Mouse (Mus musculus) c-Kit-positive CD71-positive TER-119-positive erythroid progenitor cells, embryonic 14.5 days (primary cell): ENCODE results near the gene Gm20538.

ENCODE experiments used
- DNase-seq: peaks from one replicate; pipeline ENCODE4 v3.0.0-alpha.2; 2013; ENCODE audit warnings: low spot score

Gene Gm20538

DNA sequence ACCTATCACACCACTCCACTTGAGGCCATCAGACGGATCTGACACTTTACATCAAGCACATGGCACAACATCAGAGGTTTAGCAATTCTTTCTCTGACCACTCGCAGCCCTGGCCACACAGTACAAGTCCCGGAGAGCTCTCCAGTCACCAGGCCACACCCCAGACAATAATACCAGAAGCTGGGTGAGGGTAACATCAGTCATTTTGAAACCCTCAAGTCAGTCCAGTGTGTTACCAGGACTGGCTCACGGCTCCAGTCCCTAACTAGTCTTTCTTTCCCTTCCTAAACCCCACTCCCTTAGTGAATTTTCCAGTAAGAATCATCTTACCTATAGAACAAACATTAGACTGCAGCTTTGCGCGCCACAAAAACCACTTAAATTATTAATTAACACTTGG lies 22.6 kb downstream of the Gm20538 start:
- DNase-seq, result no peak

DNA sequence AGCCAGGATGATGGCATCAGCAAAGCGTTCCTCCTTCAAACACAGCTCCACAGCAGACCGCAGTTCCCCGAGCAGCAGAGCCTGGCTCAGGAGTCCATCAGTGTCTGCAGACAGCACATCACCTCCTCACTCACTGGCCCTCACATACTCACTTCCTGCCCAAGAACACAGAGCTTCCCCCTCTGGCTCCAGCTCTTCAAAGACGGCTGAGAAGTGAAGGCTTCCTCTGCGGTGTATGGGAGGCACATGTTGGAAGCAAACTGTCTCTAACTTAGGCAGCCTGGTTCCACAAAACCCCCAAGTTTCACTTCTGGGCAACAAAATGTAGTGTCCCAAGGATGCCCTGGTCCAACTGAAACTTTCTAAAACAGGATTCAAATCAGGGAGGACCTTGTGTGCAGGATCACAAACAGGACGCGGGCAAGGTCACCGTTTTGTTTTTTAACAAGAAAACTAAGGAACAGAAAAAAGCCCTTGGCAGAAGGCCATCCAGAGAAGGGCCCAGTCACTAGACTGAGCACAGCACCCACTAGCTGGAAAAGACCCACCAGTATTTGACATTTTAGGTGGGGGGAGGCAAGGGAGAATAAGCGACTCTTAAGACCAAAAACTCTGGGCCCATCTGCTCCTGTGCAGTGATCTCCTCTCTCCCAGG lies 27.0 kb downstream of the Gm20538 start:
- DNase-seq, result no peak

DNA sequence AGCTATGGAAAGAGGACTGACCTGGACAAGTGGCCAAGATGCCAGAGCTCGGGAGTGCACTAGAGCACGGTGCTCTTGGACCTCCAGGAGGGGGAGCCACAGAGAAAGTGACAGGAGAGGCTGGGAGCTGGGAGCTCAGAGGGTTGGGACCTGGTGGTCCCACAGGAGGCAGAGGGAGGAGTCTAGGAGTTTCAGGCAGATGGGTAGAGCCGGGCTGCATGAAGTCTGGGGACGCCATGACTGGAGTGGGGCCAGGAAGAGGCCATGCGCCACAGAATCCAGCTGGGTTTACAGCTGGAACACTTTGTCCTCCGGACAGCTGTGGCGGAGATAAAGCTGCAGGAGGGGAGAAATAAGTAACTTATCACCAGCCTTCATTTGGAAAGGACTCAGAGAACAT lies 33.5 kb downstream of the Gm20538 start:
- no peak for DNase-seq

DNA sequence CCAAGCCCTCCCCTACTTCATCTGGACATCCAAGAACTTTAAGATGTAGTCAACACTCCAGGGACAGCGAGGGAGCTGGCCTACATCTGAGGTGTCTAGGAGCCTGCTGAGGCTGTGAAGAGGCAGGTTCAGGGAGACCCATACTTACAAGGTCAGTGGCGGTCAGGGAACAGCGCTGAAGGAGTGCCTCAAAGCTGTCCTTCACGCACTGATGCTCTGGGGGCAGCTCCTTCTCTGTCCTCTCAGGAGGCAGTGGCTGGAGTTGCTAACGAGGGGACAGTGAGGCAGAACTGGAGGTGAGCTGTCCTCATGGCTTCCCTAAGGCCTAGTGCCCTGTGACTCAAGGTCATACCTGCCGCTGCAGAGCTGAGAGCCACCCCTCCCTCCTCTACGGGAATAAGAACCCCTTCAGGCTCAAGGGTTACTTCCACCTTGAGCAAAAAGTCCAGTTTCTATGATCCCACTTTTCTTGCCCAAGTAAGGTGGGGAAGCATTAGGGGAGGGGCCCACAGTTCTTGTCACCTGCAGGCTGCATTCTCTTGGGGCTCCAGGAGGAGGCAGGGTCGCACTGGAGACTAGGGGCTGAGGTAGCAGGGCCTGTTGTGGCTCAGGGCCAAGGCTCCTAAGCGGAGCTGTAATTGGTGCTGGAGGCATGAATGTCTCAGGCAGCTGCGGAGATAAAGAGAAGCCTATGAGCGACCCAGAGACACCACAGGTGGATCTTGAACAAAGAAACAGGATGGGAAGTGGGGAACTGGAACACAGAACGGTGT lies 34.4 kb downstream of the Gm20538 start:
- no peak for DNase-seq

DNA sequence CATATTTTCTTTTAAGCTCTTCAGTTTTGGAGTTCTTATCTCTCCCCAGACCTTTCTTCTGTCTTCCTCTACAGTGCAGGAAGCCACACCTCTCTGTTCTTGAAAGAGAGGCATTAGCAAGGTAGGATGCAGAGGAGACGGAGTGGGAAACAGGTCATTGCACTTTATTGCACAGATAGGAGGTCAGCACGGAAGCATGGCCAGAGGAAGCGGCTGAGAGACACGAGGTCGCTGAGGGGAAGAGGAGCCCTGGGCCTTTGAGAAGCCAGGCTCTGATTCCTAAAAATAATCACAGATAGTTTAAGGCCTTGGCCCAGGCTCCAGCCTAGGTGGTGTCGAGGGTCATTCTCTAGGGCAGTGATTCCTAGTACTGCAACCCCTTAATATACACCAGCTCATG lies 36.9 kb downstream of the Gm20538 start:
- DNase-seq, result no peak

DNA sequence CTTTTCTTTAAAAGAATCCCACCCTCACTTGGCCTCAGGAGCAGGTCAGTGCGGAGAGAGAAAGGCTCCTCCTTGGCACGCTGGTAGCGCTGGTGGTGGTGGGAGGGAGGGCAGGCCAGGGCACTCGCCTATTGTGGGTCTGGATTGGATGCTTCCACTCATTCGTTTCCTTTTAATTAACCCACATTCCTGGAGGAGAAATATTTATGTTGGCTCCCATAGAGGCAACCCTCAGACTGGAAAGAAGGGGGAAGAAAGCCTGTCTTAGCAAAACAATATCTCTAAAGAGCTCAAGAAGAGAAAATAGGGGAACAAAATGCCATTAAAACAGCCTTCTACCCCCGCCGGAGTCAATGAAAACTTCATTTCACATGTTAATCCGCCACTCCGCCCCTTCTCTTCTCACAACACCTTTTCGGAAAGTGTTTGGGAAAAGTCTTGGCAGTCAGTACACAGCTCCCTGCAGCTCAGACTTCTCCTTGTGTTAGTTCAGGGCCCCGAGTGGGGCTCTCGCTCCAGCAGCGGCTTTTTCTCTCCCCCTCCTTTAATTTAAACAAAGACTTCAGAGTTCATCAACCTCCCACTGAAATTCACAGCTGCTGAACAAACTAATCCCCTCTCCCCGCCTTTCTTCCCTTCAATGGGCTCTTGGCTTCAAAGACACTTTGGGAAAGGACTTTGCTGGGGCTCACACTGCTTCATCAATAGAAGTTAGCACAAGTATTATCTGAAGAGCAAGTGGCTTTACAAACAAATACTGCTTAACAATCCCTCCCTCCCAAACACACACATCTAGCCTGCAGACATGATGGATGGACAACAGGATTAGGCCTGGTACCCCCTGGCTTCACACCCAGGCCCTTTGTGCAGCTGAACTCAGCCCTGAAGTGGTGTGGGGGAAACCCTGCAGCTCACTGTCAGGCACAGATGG lies 37.8 kb downstream of the Gm20538 start:
- no peak for DNase-seq

DNA sequence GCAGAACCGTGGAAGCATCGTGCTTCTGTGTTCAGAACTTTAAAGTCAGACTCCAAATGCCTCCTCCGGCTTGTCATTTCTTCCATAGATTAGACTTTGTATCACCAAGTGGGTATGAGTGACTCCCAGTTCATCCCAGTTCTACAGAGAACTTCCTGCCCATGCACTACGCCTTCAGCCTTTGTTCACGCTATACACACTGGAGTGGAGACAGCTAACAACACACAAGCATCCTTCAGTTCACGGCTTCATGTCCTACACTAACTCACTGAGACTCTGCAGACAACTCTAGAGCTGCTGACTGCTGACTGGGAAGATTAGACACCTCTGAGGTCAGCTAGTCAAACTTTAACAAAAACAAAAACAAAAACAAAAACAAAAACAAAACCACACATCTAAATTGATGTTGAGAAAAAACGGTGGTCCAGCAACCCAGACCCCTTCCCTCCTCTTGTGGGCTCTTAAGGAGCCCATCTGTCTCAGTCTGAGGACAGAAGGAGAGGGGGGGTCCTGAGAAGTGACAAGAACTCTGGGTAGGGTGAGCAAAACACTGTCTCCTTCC lies 38.6 kb downstream of the Gm20538 start:
- no peak for DNase-seq

DNA sequence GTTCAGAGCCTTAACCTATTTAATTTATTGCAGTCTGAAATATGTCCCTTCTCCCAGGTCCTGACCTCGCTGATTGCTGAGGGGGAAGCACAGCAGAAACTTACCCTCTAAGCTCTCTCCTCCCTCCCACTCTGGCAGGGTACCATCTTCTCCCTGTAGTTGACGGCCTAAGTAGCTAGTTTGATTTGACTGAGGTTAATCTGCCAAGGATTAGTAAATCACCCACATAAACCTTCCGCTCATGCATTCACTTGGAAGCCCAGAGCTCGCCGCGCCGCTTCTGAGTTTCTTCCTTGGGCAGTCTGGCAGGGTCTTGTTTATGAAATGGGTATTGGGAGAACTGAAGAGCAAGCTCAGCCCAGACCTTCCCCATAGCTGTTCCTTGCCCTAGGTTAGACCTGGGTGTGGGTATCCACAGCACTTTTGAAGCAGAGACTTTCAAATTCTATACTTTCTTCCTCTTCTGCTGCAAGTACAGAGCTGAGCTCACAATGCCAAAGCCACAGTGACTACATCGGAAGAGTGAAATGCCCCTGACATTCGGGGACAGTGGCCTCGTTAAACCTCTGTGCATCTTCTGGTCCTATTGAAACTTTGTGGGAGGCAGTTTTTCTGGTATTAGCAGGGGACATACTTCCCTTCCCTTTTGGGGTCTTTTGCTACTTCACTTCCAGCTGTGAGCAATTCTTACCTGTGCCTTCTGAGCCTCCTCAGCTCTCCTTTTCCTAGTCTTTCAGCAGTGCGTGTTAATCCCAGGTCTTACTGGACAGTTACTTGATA lies 39.4 kb downstream of the Gm20538 start:
- no peak for DNase-seq

DNA sequence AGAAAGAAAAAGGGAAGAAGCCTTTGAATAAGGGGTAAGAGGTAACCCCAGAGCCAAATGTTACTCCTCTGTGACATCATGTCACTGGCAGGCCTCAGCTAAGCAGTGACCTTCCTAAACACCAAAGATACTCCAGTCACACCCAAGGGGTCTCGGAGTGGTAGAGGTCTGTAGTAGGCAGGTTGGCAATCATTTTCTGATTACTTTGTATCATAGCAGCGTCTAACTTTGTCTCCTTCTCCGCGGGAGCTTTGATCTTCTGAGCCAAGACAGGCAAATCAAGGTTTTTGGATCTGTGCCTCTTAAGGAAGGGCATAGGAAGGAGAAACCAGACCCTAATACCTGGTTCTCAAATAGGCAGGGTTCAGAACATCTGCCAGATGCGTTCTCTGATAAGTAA lies 40.0 kb downstream of the Gm20538 start:
- no peak for DNase-seq

DNA sequence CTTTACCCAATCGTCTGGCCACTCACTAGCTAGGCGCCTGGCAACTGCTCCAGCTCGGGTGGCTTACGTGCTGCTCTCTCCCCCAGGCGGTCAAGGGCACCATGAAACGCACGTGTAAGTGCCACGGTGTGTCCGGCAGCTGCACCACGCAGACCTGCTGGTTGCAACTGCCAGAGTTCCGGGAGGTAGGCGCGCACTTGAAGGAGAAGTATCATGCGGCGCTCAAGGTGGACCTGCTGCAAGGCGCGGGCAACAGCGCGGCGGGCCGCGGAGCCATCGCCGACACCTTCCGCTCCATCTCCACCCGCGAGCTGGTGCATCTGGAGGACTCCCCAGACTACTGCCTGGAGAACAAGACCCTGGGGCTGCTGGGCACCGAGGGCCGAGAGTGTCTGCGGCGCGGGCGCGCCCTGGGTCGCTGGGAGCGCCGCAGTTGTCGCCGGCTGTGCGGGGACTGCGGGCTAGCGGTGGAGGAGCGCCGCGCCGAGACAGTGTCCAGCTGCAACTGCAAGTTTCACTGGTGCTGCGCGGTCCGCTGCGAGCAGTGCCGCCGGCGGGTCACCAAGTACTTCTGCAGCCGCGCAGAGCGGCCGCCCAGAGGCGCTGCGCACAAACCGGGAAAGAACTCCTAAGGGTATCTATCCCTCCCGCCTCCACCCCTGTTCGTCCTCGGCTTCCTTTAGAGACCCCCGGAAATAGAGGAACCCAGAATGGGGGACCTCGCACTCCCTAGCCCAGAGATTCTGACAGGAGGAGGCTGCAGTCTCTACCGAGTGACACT lies 41.0 kb downstream of the Gm20538 start:
- DNase-seq, result no peak

DNA sequence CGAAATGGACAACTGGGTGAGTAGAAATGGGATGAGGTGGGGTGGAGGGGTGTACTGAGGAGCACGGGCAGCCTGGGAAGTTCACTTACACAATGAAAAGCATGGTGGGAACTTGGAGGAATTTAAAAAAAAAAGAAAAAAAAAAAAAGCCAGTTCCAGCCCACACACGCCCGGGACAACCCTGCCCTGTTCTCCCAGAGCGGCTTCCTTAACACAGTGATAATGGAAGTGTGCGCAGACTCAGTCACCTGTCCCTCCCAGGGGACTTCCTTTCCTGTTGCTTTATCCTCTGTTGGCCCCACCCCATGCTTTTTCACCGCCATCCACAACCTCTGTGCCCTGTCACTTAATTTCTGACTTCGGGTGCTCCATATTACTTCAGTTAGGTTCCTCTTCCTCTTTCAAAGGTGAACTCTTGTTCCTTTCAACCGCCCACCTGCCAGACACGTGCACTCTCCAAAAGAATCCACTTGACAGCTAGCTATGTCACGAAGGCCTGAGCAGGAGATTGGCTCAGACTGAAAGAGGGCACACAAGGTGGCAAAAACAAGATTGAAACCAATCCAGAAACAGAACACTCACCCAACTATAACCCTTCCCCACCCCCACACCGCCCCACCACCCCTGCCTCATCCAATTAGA lies 42.0 kb downstream of the Gm20538 start:
- DNase-seq, result no peak

DNA sequence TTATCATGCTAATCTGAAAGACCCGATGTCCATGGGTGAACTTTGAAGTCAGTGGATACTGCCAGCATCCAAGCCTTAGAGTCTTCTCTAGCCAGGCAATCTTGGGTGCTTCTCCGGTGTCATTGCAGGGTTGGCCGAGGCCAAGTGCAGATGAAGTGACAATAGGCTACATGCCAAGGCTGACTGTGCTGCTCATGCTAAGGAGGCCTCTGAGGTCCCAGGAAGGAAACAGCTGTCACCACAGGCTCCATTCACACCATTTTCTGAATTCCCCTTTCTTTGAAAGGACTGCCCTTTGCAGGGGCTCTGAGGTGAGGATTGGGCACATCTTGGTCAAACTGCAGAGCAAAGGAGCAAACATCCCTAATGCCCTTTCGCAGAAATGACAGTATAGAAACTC lies 49.9 kb downstream of the Gm20538 start:
- DNase-seq, result no peak

DNA sequence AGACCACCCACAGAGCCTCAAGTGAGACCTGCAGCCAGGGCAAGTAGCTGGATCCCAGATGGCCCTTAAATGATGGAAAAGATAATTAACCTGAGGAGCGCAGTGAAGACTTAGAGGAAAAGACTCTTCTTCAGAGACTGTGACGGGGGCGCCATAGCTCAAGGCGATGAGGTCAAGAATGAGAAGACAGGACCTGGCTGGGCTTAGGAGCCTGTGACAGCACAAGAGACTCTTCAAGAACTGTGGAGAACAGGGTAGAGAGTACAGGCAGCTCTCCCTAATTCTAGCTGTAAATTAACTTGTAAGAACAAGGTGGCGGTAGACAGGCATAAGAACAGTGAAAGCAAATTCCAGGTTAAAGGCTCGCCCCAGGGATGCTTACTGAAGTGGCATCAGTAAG lies 50.7 kb downstream of the Gm20538 start:
- DNase-seq, result no peak

DNA sequence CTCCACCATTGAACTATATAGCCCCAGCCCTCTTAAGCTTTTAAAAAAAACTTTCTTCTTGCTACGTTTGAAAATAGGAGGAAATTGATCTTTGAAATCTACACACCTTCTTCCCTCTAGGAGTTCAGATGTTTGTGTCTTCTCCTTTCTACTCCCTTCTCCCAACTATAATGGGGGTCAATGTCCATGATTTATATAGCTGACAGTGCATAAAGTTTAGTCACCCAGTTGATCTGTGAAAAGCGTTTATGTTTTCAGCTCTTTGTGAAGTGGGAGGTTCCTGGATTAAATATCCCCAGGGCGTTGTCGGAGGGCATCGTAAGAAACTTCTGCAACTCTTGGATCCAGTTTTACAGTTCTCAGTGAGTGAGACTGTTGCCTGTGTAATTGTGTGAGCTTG lies 52.4 kb downstream of the Gm20538 start:
- no peak for DNase-seq

DNA sequence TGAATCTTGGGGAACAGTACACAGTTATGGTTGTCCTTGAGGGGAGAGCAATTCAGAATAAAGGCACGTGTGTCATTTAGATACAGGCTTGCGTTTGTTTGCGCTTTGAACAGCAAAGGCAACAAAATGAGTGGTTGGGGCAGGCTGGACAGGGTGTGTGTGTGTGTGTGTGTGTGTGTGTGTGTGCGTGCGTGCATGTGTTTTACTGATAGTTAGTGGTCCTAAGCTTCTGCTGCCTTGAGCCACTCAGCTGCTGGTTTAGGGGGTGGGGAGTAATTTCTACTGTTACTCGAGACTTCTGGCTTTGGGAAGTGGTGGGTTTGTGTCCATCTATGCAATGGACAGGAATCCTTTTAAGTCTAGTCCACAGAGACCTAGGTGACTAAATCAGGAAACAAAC lies 53.7 kb downstream of the Gm20538 start:
- no peak for DNase-seq

DNA sequence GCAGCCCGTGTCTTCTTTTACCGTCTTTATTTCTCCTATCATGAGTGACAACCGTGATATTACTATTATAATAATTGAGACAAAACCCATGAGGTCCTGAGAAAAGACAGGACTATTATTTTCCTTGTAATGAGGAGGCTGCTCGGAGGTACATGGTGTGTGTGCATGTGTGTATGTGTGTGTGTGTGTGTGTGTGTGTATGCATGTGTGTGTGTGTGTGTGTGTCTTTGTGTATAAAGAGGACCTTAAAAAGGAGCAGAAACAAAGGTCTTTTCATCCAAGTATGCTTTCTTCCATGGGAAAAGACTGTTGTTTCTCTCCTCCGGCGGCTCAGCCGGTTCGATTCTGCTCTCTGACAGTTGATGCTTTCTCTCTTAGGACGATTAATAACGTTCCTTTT lies 55.7 kb downstream of the Gm20538 start:
- no peak for DNase-seq

DNA sequence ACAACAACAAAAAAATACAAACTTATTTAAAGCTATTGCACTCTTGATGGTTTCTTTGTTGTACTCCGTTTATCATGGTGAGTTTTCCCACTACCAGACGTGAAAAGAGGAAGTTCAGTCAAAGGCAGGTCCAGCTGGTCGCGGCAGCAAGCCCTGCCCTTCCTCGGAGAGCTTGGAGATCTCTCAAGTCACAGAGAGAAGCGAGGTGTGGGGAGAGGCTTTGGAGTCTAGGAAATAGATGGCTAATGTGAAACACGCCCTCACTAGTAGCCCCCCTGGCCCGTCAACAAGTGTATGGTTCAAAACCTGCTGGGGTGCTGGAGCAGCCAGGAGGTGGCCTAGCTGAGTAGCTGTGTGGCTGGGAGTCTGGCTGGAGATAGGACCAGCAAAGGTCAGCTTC lies 56.1 kb downstream of the Gm20538 start:
- no peak for DNase-seq
